ENCODE assay signal across 10 mouse cellular contexts in genomic region chr5:21488506-21488905, GRCm38 (mm10). TPM values are rescaled to one million over a fixed set of nuclear protein-coding genes. Genes with fewer than 3 reads are reported as not detected.
A peak's percentile ranks its signal among the peaks of the same experiment; 100 is the strongest.
DNase-seq lines count a peak whose midpoint lies in the region; ATAC-seq and TF ChIP-seq lines count a peak whose summit lies in the region.
"Had no signal": no experiment of that assay in that cellular context is flagged by ENCODE, and none has a peak within 500 bp of the region (broad histone marks: within the 10 kb centered on the region; RNA-seq: fewer than 3 reads in every experiment).

No protein-coding gene starts in this region.

- no peak for DNase-seq in gastrocnemius, adult 2 months
- DNase-seq in gastrocnemius, adult 8-10 months (ENCODE audit: low spot score in 2 of 2): no peak
- peak; percentile 33 to 38 for DNase-seq in right cerebral cortex, postnatal 10 days (ENCODE audit: low spot score in 2 of 2)
- no peak for DNase-seq in right cerebral cortex, postnatal 36 days (ENCODE audit: low spot score in 2 of 2)
- no peak for DNase-seq in embryo, embryonic 10.5 days (ENCODE audit: low spot score)
- DNase-seq in left cerebral cortex, adult 9 months (ENCODE audit: low spot score in 2 of 2): no peak
- DNase-seq: kidney, adult 9 months had no signal

- no peak for TF ChIP-seq CTCF in gastrocnemius, adult 2 months (IDR thresholded peaks at IDR 0.05)

- H3K36me3 ChIP-seq in heart, embryonic 12.5 days: no peaks in the 10 kb centered on the region
- H3K36me3 ChIP-seq in stomach, embryonic 16.5 days (ENCODE audit: control insufficient read depth, insufficient read depth, low read length): no peaks in the 10 kb centered on the region

- WGBS in heart, embryonic 12.5 days: 77% methylated on average over 5 of the region's 5 CpGs
- 80% methylated on average over 5 of the region's 5 CpGs for WGBS in stomach, embryonic 16.5 days

- H3K9ac ChIP-seq in heart, embryonic 12.5 days: no peak overlapping the region
- H3K9ac ChIP-seq in stomach, embryonic 16.5 days (ENCODE audit: low read length): 0 out of 2 replicates have a peak overlapping the region, but pooled peaks have one; percentile 11

- no peak overlapping the region for H3K4me3 ChIP-seq in gastrocnemius, adult 2 months
- no peak overlapping the region for H3K4me3 ChIP-seq in heart, embryonic 12.5 days
- H3K4me3 ChIP-seq in stomach, embryonic 16.5 days (replicated peaks; ENCODE audit: low read length): no peak overlapping the region

- peaks cover 13% of the 10 kb centered on the region for H3K4me1 ChIP-seq in heart, embryonic 12.5 days (replicated peaks)
- H3K4me1 ChIP-seq in stomach, embryonic 16.5 days (ENCODE audit: control insufficient read depth, insufficient read depth, low read length): peaks cover 7% of the 10 kb centered on the region; the same call in 1 of the 2 replicates

- no peaks in the 10 kb centered on the region for H3K9me3 ChIP-seq in heart, embryonic 12.5 days (replicated peaks)
- H3K9me3 ChIP-seq in stomach, embryonic 16.5 days (replicated peaks; ENCODE audit: control insufficient read depth, low read length): no peaks in the 10 kb centered on the region

- H3K27ac ChIP-seq in gastrocnemius, adult 2 months: peak overlapping the region; percentile 9; the same call in 1 of the 2 replicates
- H3K27ac ChIP-seq in heart, embryonic 12.5 days (ENCODE audit: poor library complexity, severe bottlenecking): 0 out of 2 replicates have a peak overlapping the region, but pooled peaks have one; percentile 25
- peak overlapping the region; percentile 46 for H3K27ac ChIP-seq in stomach, embryonic 16.5 days (ENCODE audit: low read length)

- intact Hi-C loops in gastrocnemius, adult 2 months (cut with DNase I): loop anchor here (5.0 kb wide), 1 partner anchor 46 kb away; no protein-coding TSS in a partner anchor

- no peak overlapping the region for H3K4me2 ChIP-seq in heart, embryonic 12.5 days
- no peak overlapping the region for H3K4me2 ChIP-seq in stomach, embryonic 16.5 days (ENCODE audit: low read depth, low read length)

- peak; percentile 51; the same call in 1 of the 2 replicates for ATAC-seq in heart, embryonic 12.5 days (ENCODE audit: insufficient number of reproducible peaks, low FRiP score)
- no peak for ATAC-seq in stomach, embryonic 16.5 days (ENCODE audit: insufficient read depth, low FRiP score)
- ATAC-seq: lung, postnatal 0 days had no signal

- H3K27me3 ChIP-seq in heart, embryonic 12.5 days (replicated peaks): no peaks in the 10 kb centered on the region
- no peaks in the 10 kb centered on the region for H3K27me3 ChIP-seq in stomach, embryonic 16.5 days (ENCODE audit: control insufficient read depth, insufficient read depth, low read length)

RNA-seq across cellular contexts. Expression of gene Lrrc17, which starts 54.9 kb away (rescaled TPM):
- 1 to 10 TPM; 1.0 to 1.8 TPM for total RNA-seq in gastrocnemius, adult 2 months (2021)
- 1 to 10 TPM in 2 of 4 experiments, under 1 TPM in 2; 0.89 to 2.0 (median 1.0) TPM for total RNA-seq in gastrocnemius, adult 8-10 months (2022)
- 6.6 and 7.8 TPM in 2 replicates for polyA plus RNA-seq in heart, embryonic 12.5 days (2016; fragmentation: Nextera tagmentation; extraction: Ambion mirVana)
- 68.7 and 74.7 TPM in 2 replicates for polyA plus RNA-seq in stomach, embryonic 16.5 days (2015; fragmentation: Nextera tagmentation; extraction: Ambion mirVana)

Comparison
In these comparisons a context has a peak if more than half of its experiments do, and no peak if none do; other contexts are left out.
1. DNase-seq: peak in right cerebral cortex, postnatal 10 days (2 of 2); none in gastrocnemius, adult 2 months (single experiment), gastrocnemius, adult 8-10 months (0 of 2), right cerebral cortex, postnatal 36 days (0 of 2), embryo, embryonic 10.5 days (single experiment) and left cerebral cortex, adult 9 months (0 of 2).
2. Peak in every context shown above with its lines, with median percentiles within 50 percentile points of each other: H3K27ac ChIP-seq.